Mouse (Mus musculus): ENCODE data around the gene Pnrc1. TPM values are rescaled to one million over a fixed set of nuclear protein-coding genes. Genes with fewer than 3 reads are reported as not detected.
A peak's percentile ranks its signal among the peaks of the same experiment; 100 is the strongest.

Pnrc1 gene
- polyA plus RNA-seq, 1 experiment from 2014 or later = 57.0 TPM

- Histone ChIP-seq H3K4me2 (ENCODE audit: low read depth, low read length) (no peak overlapping the region), H3K9ac (ENCODE audit: low read length) (no peak overlapping the region), H3K4me3 (replicated peaks; ENCODE audit: low read length) (no peak overlapping the region), H3K9me3 (replicated peaks; ENCODE audit: control insufficient read depth, low read length) (no peaks in the 10 kb centered on the region), H3K27me3 (ENCODE audit: control insufficient read depth, insufficient read depth, low read length) (no peaks in the 10 kb centered on the region), H3K27ac (ENCODE audit: low read length) (no peak overlapping the region), H3K36me3 (ENCODE audit: control insufficient read depth, insufficient read depth, low read length) (peaks cover 21% of the 10 kb centered on the region; the same call in 1 of the 2 replicates), H3K4me1 (ENCODE audit: control insufficient read depth, insufficient read depth, low read length) (peaks cover 7% of the 10 kb centered on the region)
- ATAC-seq (ENCODE audit: insufficient read depth, low FRiP score) = no peak
- WGBS = 48% methylated on average over 5 of the region's 5 CpGs
Measured at GRCm38 (mm10) chr4:33242536-33242935, 47.4 kb downstream of the Pnrc1 start.

GRCm38 (mm10) chr4:33230881-33231280, 59.1 kb downstream of the Pnrc1 start:
- Histone ChIP-seq H3K4me2 (ENCODE audit: low read depth, low read length) (no peak overlapping the region), H3K36me3 (ENCODE audit: control insufficient read depth, insufficient read depth, low read length) (no peaks in the 10 kb centered on the region), H3K4me3 (replicated peaks; ENCODE audit: low read length) (no peak overlapping the region), H3K27me3 (ENCODE audit: control insufficient read depth, insufficient read depth, low read length) (no peaks in the 10 kb centered on the region), H3K4me1 (ENCODE audit: control insufficient read depth, insufficient read depth, low read length) (no peaks in the 10 kb centered on the region), H3K9ac (ENCODE audit: low read length) (no peak overlapping the region), H3K9me3 (replicated peaks; ENCODE audit: control insufficient read depth, low read length) (no peaks in the 10 kb centered on the region), H3K27ac (ENCODE audit: low read length) (no peak overlapping the region)
- WGBS = 89% methylated on average over 18 of the region's 18 CpGs
- no peak for ATAC-seq (ENCODE audit: insufficient read depth, low FRiP score)

- no peak for ATAC-seq (ENCODE audit: insufficient read depth, low FRiP score)
- Histone ChIP-seq H3K4me1 (ENCODE audit: control insufficient read depth, insufficient read depth, low read length) (no peaks in the 10 kb centered on the region), H3K27me3 (ENCODE audit: control insufficient read depth, insufficient read depth, low read length) (no peaks in the 10 kb centered on the region), H3K9ac (ENCODE audit: low read length) (no peak overlapping the region), H3K27ac (ENCODE audit: low read length) (no peak overlapping the region), H3K36me3 (ENCODE audit: control insufficient read depth, insufficient read depth, low read length) (no peaks in the 10 kb centered on the region), H3K9me3 (replicated peaks; ENCODE audit: control insufficient read depth, low read length) (no peaks in the 10 kb centered on the region), H3K4me3 (replicated peaks; ENCODE audit: low read length) (no peak overlapping the region), H3K4me2 (ENCODE audit: low read depth, low read length) (no peak overlapping the region)
- WGBS = 69% methylated on average over 4 of the region's 4 CpGs
Measured at GRCm38 (mm10) chr4:33229639-33230038, 60.3 kb downstream of the Pnrc1 start.

- no peaks in the 10 kb centered on the region for H3K9me3 ChIP-seq (replicated peaks; ENCODE audit: control insufficient read depth, low read length)
- H3K4me3 ChIP-seq (replicated peaks; ENCODE audit: low read length) = no peak overlapping the region
- H3K9ac ChIP-seq (ENCODE audit: low read length) = no peak overlapping the region
- ATAC-seq (ENCODE audit: insufficient read depth, low FRiP score) = no peak
- H3K27ac ChIP-seq (ENCODE audit: low read length) = no peak overlapping the region
- H3K36me3 ChIP-seq (ENCODE audit: control insufficient read depth, insufficient read depth, low read length) = no peaks in the 10 kb centered on the region
- H3K27me3 ChIP-seq (ENCODE audit: control insufficient read depth, insufficient read depth, low read length) = no peaks in the 10 kb centered on the region
- 84% methylated on average over 7 of the region's 7 CpGs for WGBS
- H3K4me1 ChIP-seq (ENCODE audit: control insufficient read depth, insufficient read depth, low read length) = no peaks in the 10 kb centered on the region
- no peak overlapping the region for H3K4me2 ChIP-seq (ENCODE audit: low read depth, low read length)
Measured at GRCm38 (mm10) chr4:33227164-33227563, 62.8 kb downstream of the Pnrc1 start.

GRCm38 (mm10) chr4:33224003-33224675, 65.8 kb downstream of the Pnrc1 start:
- ATAC-seq (ENCODE audit: insufficient read depth, low FRiP score) = no peak
- 38% methylated on average over 7 of the region's 7 CpGs for WGBS

GRCm38 (mm10) chr4:33221847-33222246, 68.1 kb downstream of the Pnrc1 start:
- Histone ChIP-seq H3K9me3 (replicated peaks; ENCODE audit: control insufficient read depth, low read length) (no peaks in the 10 kb centered on the region), H3K4me3 (replicated peaks; ENCODE audit: low read length) (no peak overlapping the region), H3K36me3 (ENCODE audit: control insufficient read depth, insufficient read depth, low read length) (no peaks in the 10 kb centered on the region), H3K4me1 (ENCODE audit: control insufficient read depth, insufficient read depth, low read length) (no peaks in the 10 kb centered on the region), H3K9ac (ENCODE audit: low read length) (no peak overlapping the region), H3K27me3 (ENCODE audit: control insufficient read depth, insufficient read depth, low read length) (no peaks in the 10 kb centered on the region), H3K4me2 (ENCODE audit: low read depth, low read length) (no peak overlapping the region), H3K27ac (ENCODE audit: low read length) (no peak overlapping the region)
- no peak for ATAC-seq (ENCODE audit: insufficient read depth, low FRiP score)
- WGBS = 23% methylated on average over 1 of the region's 1 CpGs

More at GRCm38 (mm10) chr4:33224003-33224675, 65.8 kb downstream of the Pnrc1 start:
- Histone ChIP-seq H3K9ac (ENCODE audit: low read length) (no peak overlapping the region), H3K36me3 (ENCODE audit: control insufficient read depth, insufficient read depth, low read length) (no peaks in the 10 kb centered on the region), H3K27me3 (ENCODE audit: control insufficient read depth, insufficient read depth, low read length) (no peaks in the 10 kb centered on the region), H3K4me1 (ENCODE audit: control insufficient read depth, insufficient read depth, low read length) (no peaks in the 10 kb centered on the region), H3K4me3 (replicated peaks; ENCODE audit: low read length) (no peak overlapping the region), H3K27ac (ENCODE audit: low read length) (no peak overlapping the region), H3K4me2 (ENCODE audit: low read depth, low read length) (no peak overlapping the region), H3K9me3 (replicated peaks; ENCODE audit: control insufficient read depth, low read length) (no peaks in the 10 kb centered on the region)

- Histone ChIP-seq H3K4me1 (ENCODE audit: control insufficient read depth, insufficient read depth, low read length) (0 out of 2 replicates have a peak, but pooled peaks cover 3% of the 10 kb centered on the region), H3K4me2 (ENCODE audit: low read depth, low read length) (peak within 1 kb of the TSS; percentile 99), H3K27me3 (ENCODE audit: control insufficient read depth, insufficient read depth, low read length) (no peaks in the 10 kb centered on the region), H3K27ac (ENCODE audit: low read length) (no peak within 1 kb of the TSS), H3K4me3 (replicated peaks; ENCODE audit: low read length) (peak within 1 kb of the TSS; percentile 58), H3K9me3 (replicated peaks; ENCODE audit: control insufficient read depth, low read length) (no peaks in the 10 kb centered on the region), H3K36me3 (ENCODE audit: control insufficient read depth, insufficient read depth, low read length) (no peaks in the 10 kb centered on the region), H3K9ac (ENCODE audit: low read length) (peak within 1 kb of the TSS; percentile 87)
- 3% methylated on average over 65 of the region's 65 CpGs for WGBS
- ATAC-seq (ENCODE audit: insufficient read depth, low FRiP score) = peak; percentile 71
Measured at GRCm38 (mm10) chr4:33208881-33209841, 80.8 kb downstream of the Pnrc1 start, which contains the start of gene Srsf12. TSS of gene Srsf12 (plus strand) at chr4:33208991.

- WGBS = 59% methylated on average over 2 of the region's 2 CpGs
- H3K9me3 ChIP-seq (replicated peaks; ENCODE audit: control insufficient read depth, low read length) = no peaks in the 10 kb centered on the region
- ATAC-seq (ENCODE audit: insufficient read depth, low FRiP score) = no peak
- no peak overlapping the region for H3K9ac ChIP-seq (ENCODE audit: low read length)
- H3K36me3 ChIP-seq (ENCODE audit: control insufficient read depth, insufficient read depth, low read length) = no peaks in the 10 kb centered on the region
- no peak overlapping the region for H3K4me2 ChIP-seq (ENCODE audit: low read depth, low read length)
- no peak overlapping the region for H3K4me3 ChIP-seq (replicated peaks; ENCODE audit: low read length)
- no peak overlapping the region for H3K27ac ChIP-seq (ENCODE audit: low read length)
- 0 out of 2 replicates have a peak, but pooled peaks cover 3% of the 10 kb centered on the region for H3K4me1 ChIP-seq (ENCODE audit: control insufficient read depth, insufficient read depth, low read length)
- H3K27me3 ChIP-seq (ENCODE audit: control insufficient read depth, insufficient read depth, low read length) = no peaks in the 10 kb centered on the region
Measured at GRCm38 (mm10) chr4:33207551-33207950, 82.4 kb downstream of the Pnrc1 start.

- ATAC-seq (ENCODE audit: insufficient read depth, low FRiP score) = 0 out of 2 replicates have a peak, but pooled peaks have one; percentile 8
- no peaks in the 10 kb centered on the region for H3K27me3 ChIP-seq (ENCODE audit: control insufficient read depth, insufficient read depth, low read length)
Measured at GRCm38 (mm10) chr4:33204682-33205081, 85.3 kb downstream of the Pnrc1 start.

More at GRCm38 (mm10) chr4:33204682-33205081, 85.3 kb downstream of the Pnrc1 start:
- Histone ChIP-seq H3K4me3 (replicated peaks; ENCODE audit: low read length) (no peak overlapping the region), H3K4me2 (ENCODE audit: low read depth, low read length) (no peak overlapping the region), H3K36me3 (ENCODE audit: control insufficient read depth, insufficient read depth, low read length) (no peaks in the 10 kb centered on the region), H3K9me3 (replicated peaks; ENCODE audit: control insufficient read depth, low read length) (no peaks in the 10 kb centered on the region), H3K9ac (ENCODE audit: low read length) (no peak overlapping the region), H3K27ac (ENCODE audit: low read length) (no peak overlapping the region), H3K4me1 (ENCODE audit: control insufficient read depth, insufficient read depth, low read length) (0 out of 2 replicates have a peak, but pooled peaks cover 3% of the 10 kb centered on the region)
- WGBS = 8% methylated on average over 4 of the region's 4 CpGs
